Mouse (Mus musculus): ENCODE measurements around the gene Tekt1. TPM values are rescaled to one million over a fixed set of nuclear protein-coding genes. Genes with fewer than 3 reads are reported as not detected.

Tekt1 gene
- 1 to 10 TPM; 2.0 to 3.3 TPM for total RNA-seq (2021)
- long read RNA-seq, experiment 1, result 0 reads
- long read RNA-seq, experiment 2, transcript Tekt1-203 (8 exons, 1,397 nt), result major isoform, 5 of 7 reads
- long read RNA-seq, experiment 2, partial matches to known transcripts, result 0 of 7 reads
- long read RNA-seq, experiment 2, other reads (novel, unspliced or antisense), result 2 of 7 reads

DNA sequence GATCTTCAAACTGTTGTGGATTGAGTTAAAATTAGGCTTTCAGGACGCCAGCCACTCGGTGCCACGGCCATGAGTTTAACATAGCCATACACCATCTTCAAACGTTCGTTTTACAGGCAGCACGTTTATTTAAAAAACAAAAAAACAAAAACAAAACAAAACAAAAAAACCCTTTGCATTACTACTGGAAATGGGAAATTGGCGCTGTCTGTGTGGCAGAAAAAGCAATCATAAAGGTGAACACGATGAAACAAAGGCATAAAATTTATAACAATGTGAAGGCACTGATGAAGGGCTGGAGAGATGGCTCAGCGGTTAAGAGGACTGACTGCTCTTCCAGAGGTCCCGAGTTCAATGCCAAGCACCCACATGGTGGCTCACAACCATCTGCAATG lies at the start of gene Tekt1:
Tekt1 (minus strand) TSS at position 96 of the 395 bp plus-strand sequence.
- no peak for TF ChIP-seq CTCF (conservative IDR thresholded peaks at IDR 0.05)
- DNase-seq (ENCODE audit: low spot score in 2 of 2), result no peak
- Histone ChIP-seq H3K4me3 (peak within 1 kb of the TSS; percentile 62), H3K27ac (no peak within 1 kb of the TSS)

DNA sequence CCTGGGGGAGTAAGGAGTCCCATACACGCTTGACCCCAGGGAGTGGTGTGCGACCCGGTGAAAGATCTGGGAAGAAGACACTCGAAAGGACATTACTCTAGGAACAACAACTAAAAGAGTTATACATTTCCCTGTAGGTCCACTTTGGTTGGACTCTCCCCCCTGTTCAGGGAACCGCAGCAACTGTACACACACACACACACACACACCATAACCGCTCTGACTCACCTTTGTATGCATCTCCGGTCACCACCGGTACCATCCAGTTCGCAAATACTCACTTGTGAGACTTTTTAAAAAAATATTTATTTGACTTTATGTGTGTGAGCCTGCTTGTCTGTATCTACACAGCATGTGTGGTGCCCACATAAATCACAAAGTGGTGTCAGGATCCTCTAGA lies 49.7 kb upstream of the Tekt1 start:
- DNase-seq (ENCODE audit: low spot score in 2 of 2), result no peak
- peak overlapping the region; percentile 62 for H3K4me3 ChIP-seq
- TF ChIP-seq CTCF (conservative IDR thresholded peaks at IDR 0.05), result no peak
- no peak overlapping the region for H3K27ac ChIP-seq

DNA sequence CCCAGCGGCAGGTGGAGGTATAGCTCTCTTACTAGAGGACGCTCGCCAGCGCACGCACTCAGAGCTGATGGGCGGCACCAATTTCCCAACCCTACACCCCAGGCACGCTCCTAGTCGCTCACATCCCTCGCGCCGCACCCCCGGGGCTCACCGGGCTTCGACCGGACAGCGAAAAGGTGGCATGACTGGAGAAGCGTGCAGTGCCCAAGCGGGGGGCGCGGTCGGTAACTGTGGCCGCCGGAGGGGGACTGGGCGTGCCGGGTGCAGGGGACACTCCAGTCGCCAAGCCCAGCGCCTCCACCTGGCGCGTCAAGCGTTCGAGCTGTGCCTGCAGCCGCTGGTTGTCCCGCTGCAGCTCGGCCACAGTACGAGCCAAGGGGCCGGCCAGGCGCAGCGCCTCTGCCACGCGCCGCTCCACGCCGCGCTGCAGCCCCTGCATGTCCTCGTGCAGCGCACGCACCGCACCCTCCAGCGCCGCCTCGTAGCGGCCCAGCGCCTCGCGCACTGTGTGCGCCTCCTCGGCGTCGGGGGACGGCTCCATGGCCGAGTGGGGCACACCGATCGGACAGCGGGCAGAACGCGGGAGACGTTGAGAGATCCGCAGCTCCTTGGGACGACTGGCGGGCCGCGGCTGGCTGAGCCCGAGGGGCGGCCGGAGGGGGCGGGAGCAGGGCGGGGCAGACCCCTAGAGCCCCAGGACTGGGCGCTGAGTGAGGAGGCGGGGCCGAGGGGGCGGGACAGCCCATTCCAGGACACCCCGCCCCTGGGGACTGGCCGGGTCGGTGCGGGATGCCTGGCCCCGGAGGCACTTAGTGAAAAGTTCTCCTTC lies 49.1 kb upstream of the Tekt1 start, which contains the start of gene Smtnl2:
Smtnl2 (minus strand) TSS at position 621 of the 829 bp plus-strand sequence.
- no peak within 1 kb of the TSS for H3K27ac ChIP-seq
- peak; percentile 63 for TF ChIP-seq CTCF (conservative IDR thresholded peaks at IDR 0.05)
- H3K4me3 ChIP-seq, result peak within 1 kb of the TSS; percentile 62
- DNase-seq (ENCODE audit: low spot score in 2 of 2), result no peak

- Histone ChIP-seq H3K27ac (no peak overlapping the region), H3K4me3 (peak overlapping the region; percentile 62)
- DNase-seq (ENCODE audit: low spot score in 2 of 2), result no peak
- TF ChIP-seq CTCF (conservative IDR thresholded peaks at IDR 0.05), result no peak
Observed at GRCm38 (mm10) chr11:72410521-72411092, 48.4 kb upstream of the Tekt1 start.

DNA sequence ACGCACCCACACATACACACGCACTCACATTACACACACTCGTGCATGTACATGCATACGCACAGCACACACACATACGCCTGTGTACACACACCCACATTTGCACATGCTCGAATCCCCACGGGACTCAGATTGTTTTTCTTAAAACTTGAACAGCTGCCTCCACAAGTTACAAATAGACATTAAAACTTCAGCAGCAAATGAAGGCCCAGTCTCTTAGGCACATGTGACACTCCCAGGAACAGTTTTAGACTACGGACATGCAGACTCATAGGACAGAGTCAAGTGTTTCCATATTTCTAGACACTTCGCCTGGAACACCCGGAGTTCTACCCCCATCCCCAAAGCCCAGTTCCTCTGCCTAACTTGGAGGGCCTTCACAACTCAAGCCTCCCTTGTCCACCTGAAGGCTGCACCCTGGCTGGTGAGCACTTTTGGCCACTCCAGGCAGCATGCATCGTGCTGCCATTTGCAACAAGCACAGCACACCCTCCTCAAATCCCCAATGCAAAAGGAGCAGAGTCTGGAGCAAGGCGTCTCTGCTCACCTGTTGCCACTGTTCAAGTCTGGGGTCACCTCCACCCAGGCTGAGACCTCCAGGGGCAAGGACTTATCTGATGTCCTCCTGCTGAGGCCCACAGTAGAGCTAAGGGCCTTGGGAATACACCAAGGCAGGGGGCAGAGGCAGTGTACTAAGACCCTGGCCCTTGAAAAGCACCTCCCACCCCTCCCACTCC lies 47.6 kb upstream of the Tekt1 start:
- no peak for DNase-seq (ENCODE audit: low spot score in 2 of 2)
- Histone ChIP-seq H3K4me3 (no peak overlapping the region), H3K27ac (no peak overlapping the region)
- no peak for TF ChIP-seq CTCF (conservative IDR thresholded peaks at IDR 0.05)

DNA sequence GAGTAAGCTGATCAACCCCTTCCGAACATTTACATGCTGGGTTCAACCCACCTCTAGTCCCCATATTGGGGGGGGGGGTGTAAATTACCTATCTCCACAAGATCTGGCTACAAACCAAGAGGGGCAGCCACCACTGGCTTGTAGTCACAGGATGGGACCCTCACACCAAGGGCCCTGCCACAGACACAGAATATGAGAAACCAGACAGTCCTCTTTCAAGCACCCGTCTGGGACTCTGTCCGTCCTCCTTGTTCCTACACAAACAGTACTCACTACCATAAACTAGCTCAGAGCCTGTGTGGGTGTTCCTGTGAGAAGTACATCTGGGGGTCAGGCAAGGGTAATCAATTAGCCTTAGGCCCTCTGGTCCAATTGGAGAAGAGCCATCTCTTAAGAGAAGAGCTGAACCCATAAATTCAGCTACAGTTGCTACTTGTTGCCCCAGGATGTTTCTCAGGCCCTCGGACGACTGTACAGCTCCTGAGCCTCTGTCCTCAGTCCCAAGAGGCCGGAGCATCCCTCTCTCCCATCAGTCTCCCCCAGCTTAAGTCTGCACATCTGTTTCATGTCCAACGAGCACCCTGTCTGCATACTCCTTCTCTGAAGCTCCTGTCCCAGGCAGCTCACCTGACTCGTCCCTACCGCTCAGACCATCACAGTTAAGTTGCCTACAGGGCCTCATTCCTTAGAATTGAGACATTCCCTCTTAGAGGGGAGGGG lies 46.4 kb upstream of the Tekt1 start:
- H3K4me3 ChIP-seq, result no peak overlapping the region
- TF ChIP-seq CTCF (conservative IDR thresholded peaks at IDR 0.05), result no peak
- DNase-seq (ENCODE audit: low spot score in 2 of 2), result no peak
- no peak overlapping the region for H3K27ac ChIP-seq

DNA sequence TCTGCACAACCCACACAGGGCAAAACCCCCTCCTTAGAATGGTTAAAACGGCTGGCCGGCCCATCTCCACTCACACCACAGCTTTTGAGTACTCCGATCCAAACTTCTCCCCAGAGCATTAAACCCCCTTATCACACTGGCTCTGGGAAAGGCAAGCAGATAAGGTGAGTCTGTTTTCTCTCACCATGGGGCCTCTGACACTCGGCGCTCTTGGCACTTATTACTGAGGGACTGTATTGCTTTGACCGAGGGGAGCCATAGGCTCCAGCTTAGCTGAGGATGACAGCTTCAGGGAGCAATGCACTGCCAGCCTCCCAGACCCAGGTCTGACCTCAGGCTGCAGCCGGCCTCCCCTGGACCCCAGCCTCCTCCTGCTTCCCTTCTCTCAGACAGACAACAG lies 45.3 kb upstream of the Tekt1 start:
- Histone ChIP-seq H3K4me3 (no peak overlapping the region), H3K27ac (no peak overlapping the region)
- DNase-seq (ENCODE audit: low spot score in 2 of 2), result no peak
- TF ChIP-seq CTCF (conservative IDR thresholded peaks at IDR 0.05), result no peak

- no peak for TF ChIP-seq CTCF (conservative IDR thresholded peaks at IDR 0.05)
- DNase-seq (ENCODE audit: low spot score in 2 of 2), result no peak
Observed at GRCm38 (mm10) chr11:72407081-72407480, 44.8 kb upstream of the Tekt1 start.

DNA sequence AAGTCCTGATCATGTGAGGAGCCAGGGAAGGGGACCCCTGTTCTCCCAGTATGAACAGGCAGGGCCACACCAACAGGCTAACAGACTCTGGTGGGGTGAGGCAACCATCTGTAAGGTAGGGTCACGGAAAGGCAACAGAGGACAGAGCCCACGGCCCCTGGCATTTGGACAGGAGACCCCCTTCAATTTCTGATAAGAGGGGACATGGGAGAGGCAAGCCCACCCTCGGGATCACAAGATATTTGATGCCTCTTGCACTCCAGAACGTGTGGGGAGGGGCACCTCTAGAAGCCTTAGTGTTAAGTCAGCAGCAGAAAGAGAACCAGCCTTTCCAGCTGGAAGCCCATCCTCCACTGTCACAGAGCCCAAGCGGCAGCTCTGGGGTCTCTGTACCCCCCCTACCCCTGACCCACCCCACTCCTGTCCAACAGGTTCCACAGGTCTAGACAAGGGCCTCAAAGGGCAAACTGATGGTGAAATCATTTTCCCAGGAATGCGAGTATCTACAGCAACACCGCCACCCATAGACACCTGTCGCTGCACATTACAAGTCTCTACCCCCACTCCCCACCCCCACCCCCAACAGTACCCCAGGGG lies 43.9 kb upstream of the Tekt1 start:
- DNase-seq (ENCODE audit: low spot score in 2 of 2), result no peak
- no peak overlapping the region for H3K4me3 ChIP-seq
- H3K27ac ChIP-seq, result no peak overlapping the region
- TF ChIP-seq CTCF (conservative IDR thresholded peaks at IDR 0.05), result no peak

More at GRCm38 (mm10) chr11:72407081-72407480, 44.8 kb upstream of the Tekt1 start:
- Histone ChIP-seq H3K4me3 (no peak overlapping the region), H3K27ac (no peak overlapping the region)

DNA sequence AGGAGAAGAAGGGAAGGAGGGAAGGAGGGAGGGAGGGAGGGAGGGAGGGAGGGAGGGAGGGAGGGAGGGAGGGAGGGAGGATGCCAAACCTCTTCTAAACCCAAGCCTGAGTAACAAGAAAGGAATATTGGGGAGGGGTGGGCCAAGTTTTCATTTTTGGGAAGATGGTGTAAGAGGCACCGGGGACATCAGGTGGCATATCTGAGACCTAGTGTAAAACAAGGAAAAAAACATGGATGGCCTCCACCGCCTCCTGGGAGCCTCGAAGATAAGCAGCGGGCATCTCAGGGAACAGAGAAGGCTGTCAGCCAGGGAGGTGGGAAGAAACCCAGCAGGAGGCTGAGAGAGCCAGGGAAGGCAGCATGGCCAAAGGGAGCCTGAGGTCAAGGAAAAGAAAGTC lies 43.3 kb upstream of the Tekt1 start:
- Histone ChIP-seq H3K4me3 (no peak overlapping the region), H3K27ac (no peak overlapping the region)
- no peak for TF ChIP-seq CTCF (conservative IDR thresholded peaks at IDR 0.05)
- DNase-seq (ENCODE audit: low spot score in 2 of 2), result no peak

GRCm38 (mm10) chr11:72402969-72403368 lies 40.7 kb upstream of the Tekt1 start:
- Histone ChIP-seq H3K27ac (no peak overlapping the region), H3K4me3 (no peak overlapping the region)
- no peak for DNase-seq (ENCODE audit: low spot score in 2 of 2)
- no peak for TF ChIP-seq CTCF (conservative IDR thresholded peaks at IDR 0.05)

DNA sequence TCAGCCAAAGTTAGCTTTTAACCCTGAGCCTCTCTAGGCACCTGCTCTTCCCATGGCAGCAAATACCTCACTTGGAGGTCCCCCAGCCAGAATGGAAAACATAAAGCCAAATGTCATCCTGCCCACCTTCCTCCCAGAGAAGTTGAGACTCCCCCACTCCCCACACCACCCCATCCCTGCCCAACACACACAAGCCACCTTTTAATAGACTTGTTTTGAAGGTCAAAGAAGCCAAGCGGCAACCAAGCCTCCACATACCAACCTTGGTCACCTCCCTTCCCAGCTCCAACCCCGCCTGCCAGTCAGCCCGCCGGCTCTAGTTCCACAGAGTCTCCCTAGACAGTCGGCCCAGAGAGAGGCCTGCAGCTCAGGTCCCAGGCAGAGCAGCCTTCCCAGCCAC lies 39.8 kb upstream of the Tekt1 start:
- DNase-seq (ENCODE audit: low spot score in 2 of 2), result no peak
- TF ChIP-seq CTCF (conservative IDR thresholded peaks at IDR 0.05), result no peak
- Histone ChIP-seq H3K27ac (no peak overlapping the region), H3K4me3 (no peak overlapping the region)

Data from layer of hippocampus, adult 2 months (tissue).